Mouse (Mus musculus) stomach, postnatal 0 days (tissue): ENCODE measurements at regions not wholly inside any gene's neighbourhood (a gene's known extent, or its start where the extent isn't known, plus 50 kb on each side); places are given as distances from the start of the nearest gene placed in this dataset.

Experiments
- CTCF ChIP-seq: IDR thresholded peaks from 2 replicates; pipeline ENCODE4 v1.5.1; 2016; ENCODE audit warnings: antibody characterized with exemption, low read depth, mild to moderate bottlenecking, moderate library complexity
- EP300 ChIP-seq: optimal IDR thresholded peaks from 2 replicates; pipeline ENCODE3; 2016; ENCODE audit warnings: antibody characterized with exemption

DNA sequence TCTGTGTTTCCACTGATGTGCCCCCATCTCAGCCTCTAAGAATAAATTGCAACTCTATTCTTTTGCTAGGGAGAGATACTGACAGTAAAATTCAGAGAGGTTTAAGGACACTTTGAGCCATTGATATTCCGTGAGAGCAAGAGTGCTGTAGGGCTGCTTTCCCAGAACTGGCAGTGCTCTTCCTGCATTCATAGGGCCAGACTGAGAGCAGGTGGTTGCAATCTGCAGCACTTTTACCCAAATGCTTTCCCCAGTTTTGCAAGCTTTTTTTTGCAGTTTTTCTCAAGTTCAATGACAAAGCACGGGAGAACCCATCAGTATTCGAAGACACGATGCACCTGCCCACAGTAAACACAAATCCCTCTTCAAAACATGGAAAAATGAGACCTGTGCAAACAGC is 816.6 kb downstream of the Triml1 start:
- TF ChIP-seq CTCF, result no peak
- TF ChIP-seq EP300, result no peak
